Mouse (Mus musculus): ENCODE measurements around the gene Bola3. TPM values are rescaled to one million over a fixed set of nuclear protein-coding genes. Genes with fewer than 3 reads are reported as not detected.
A peak's percentile ranks its signal among the peaks of the same experiment; 100 is the strongest.
"Not testable (repeated sequence)": the region's sequence is repeated elsewhere in the genome, so short reads cannot be mapped to it uniquely, and the experiment has no call there.

Gene Bola3
- polyA plus RNA-seq, 1 experiment from 2014 or later = 93.2 TPM

- H3K4me3 ChIP-seq (ENCODE audit: low read depth, low read length) = 0 out of 2 replicates have a peak overlapping the region, but pooled peaks have one; percentile 90
- WGBS = 96% methylated on average over 3 of the region's 3 CpGs
- H3K36me3 ChIP-seq (ENCODE audit: control insufficient read depth, insufficient read depth, low read length) = peaks cover 35% of the 10 kb centered on the region
- H3K4me1 ChIP-seq (ENCODE audit: control insufficient read depth, insufficient read depth, low read length) = peaks cover 12% of the 10 kb centered on the region
- H3K27me3 ChIP-seq (replicated peaks; ENCODE audit: control insufficient read depth, insufficient read depth, low read length) = no peaks in the 10 kb centered on the region
- no peak overlapping the region for H3K27ac ChIP-seq (ENCODE audit: low read depth, low read length)
- no peaks in the 10 kb centered on the region for H3K9me3 ChIP-seq (replicated peaks; ENCODE audit: control insufficient read depth, low read length)
- ATAC-seq (no peak), DNase-seq (ENCODE audit: low spot score) (no peak)
- H3K9ac ChIP-seq (ENCODE audit: low read length) = no peak overlapping the region
- no peak overlapping the region for H3K4me2 ChIP-seq (ENCODE audit: low read length)
Observed at GRCm38 (mm10) chr6:83327591-83328190, 21.3 kb upstream of the Bola3 start.

- peaks cover 53% of the 10 kb centered on the region for H3K36me3 ChIP-seq (ENCODE audit: control insufficient read depth, insufficient read depth, low read length)
- WGBS = 86% methylated on average over 3 of the region's 3 CpGs
- no peaks in the 10 kb centered on the region for H3K27me3 ChIP-seq (replicated peaks; ENCODE audit: control insufficient read depth, insufficient read depth, low read length)
- H3K4me2 ChIP-seq (ENCODE audit: low read length) = no peak overlapping the region
- H3K4me3 ChIP-seq (ENCODE audit: low read depth, low read length) = no peak overlapping the region
- H3K27ac ChIP-seq (ENCODE audit: low read depth, low read length) = no peak overlapping the region
- H3K4me1 ChIP-seq (ENCODE audit: control insufficient read depth, insufficient read depth, low read length) = no peaks in the 10 kb centered on the region
- no peaks in the 10 kb centered on the region for H3K9me3 ChIP-seq (replicated peaks; ENCODE audit: control insufficient read depth, low read length)
- no peak for ATAC-seq
- no peak for DNase-seq (ENCODE audit: low spot score)
- no peak overlapping the region for H3K9ac ChIP-seq (ENCODE audit: low read length)
Observed at GRCm38 (mm10) chr6:83341387-83341786, 7.6 kb upstream of the Bola3 start.

- H3K27me3 ChIP-seq (replicated peaks; ENCODE audit: control insufficient read depth, insufficient read depth, low read length) = no peaks in the 10 kb centered on the region
- H3K36me3 ChIP-seq (ENCODE audit: control insufficient read depth, insufficient read depth, low read length) = peaks cover 54% of the 10 kb centered on the region
- H3K4me1 ChIP-seq (ENCODE audit: control insufficient read depth, insufficient read depth, low read length) = no peaks in the 10 kb centered on the region
- no peaks in the 10 kb centered on the region for H3K9me3 ChIP-seq (replicated peaks; ENCODE audit: control insufficient read depth, low read length)
- DNase-seq (ENCODE audit: low spot score) (no peak), ATAC-seq (no peak)
- no peak overlapping the region for H3K9ac ChIP-seq (ENCODE audit: low read length)
- H3K27ac ChIP-seq (ENCODE audit: low read depth, low read length) = no peak overlapping the region
- WGBS = 90% methylated on average over 2 of the region's 2 CpGs
- no peak overlapping the region for H3K4me3 ChIP-seq (ENCODE audit: low read depth, low read length)
- H3K4me2 ChIP-seq (ENCODE audit: low read length) = no peak overlapping the region
Observed at GRCm38 (mm10) chr6:83342957-83343356, 6.0 kb upstream of the Bola3 start.

GRCm38 (mm10) chr6:83345285-83345684, 3.7 kb upstream of the Bola3 start:
- ATAC-seq; H3K4me2 ChIP-seq (ENCODE audit: low read length); H3K27ac ChIP-seq (ENCODE audit: low read depth, low read length); H3K4me1 ChIP-seq (ENCODE audit: control insufficient read depth, insufficient read depth, low read length); H3K9ac ChIP-seq (ENCODE audit: low read length); H3K9me3 ChIP-seq (replicated peaks; ENCODE audit: control insufficient read depth, low read length); H3K4me3 ChIP-seq (ENCODE audit: low read depth, low read length); DNase-seq (ENCODE audit: low spot score); H3K27me3 ChIP-seq (replicated peaks; ENCODE audit: control insufficient read depth, insufficient read depth, low read length): not testable (repeated sequence)
- WGBS = 94% methylated on average over 8 of the region's 8 CpGs
- H3K36me3 ChIP-seq (ENCODE audit: control insufficient read depth, insufficient read depth, low read length) = peaks cover 32% of the 10 kb centered on the region

GRCm38 (mm10) chr6:83347916-83348315, 1.0 kb upstream of the Bola3 start:
- WGBS = 88% methylated on average over 3 of the region's 3 CpGs
- ATAC-seq (no peak), DNase-seq (ENCODE audit: low spot score) (no peak)
- Histone ChIP-seq H3K9me3 (replicated peaks; ENCODE audit: control insufficient read depth, low read length) (no peaks in the 10 kb centered on the region), H3K36me3 (ENCODE audit: control insufficient read depth, insufficient read depth, low read length) (peaks cover 8% of the 10 kb centered on the region), H3K4me1 (ENCODE audit: control insufficient read depth, insufficient read depth, low read length) (0 out of 2 replicates have a peak, but pooled peaks cover 4% of the 10 kb centered on the region), H3K4me2 (ENCODE audit: low read length) (no peak overlapping the region), H3K4me3 (ENCODE audit: low read depth, low read length) (no peak overlapping the region), H3K27ac (ENCODE audit: low read depth, low read length) (no peak overlapping the region), H3K27me3 (replicated peaks; ENCODE audit: control insufficient read depth, insufficient read depth, low read length) (no peaks in the 10 kb centered on the region), H3K9ac (ENCODE audit: low read length) (no peak overlapping the region)

- Histone ChIP-seq H3K27me3 (replicated peaks; ENCODE audit: control insufficient read depth, insufficient read depth, low read length) (no peaks in the 10 kb centered on the region), H3K4me1 (ENCODE audit: control insufficient read depth, insufficient read depth, low read length) (0 out of 2 replicates have a peak, but pooled peaks cover 4% of the 10 kb centered on the region), H3K4me3 (ENCODE audit: low read depth, low read length) (peak overlapping the region; percentile 83), H3K36me3 (ENCODE audit: control insufficient read depth, insufficient read depth, low read length) (peaks cover 18% of the 10 kb centered on the region), H3K4me2 (ENCODE audit: low read length) (peak overlapping the region; percentile 60), H3K27ac (ENCODE audit: low read depth, low read length) (no peak overlapping the region; the same call in 1 of the 2 replicates), H3K9me3 (replicated peaks; ENCODE audit: control insufficient read depth, low read length) (no peaks in the 10 kb centered on the region), H3K9ac (ENCODE audit: low read length) (peak overlapping the region; percentile 96)
- ATAC-seq = peak; percentile 96
- DNase-seq (ENCODE audit: low spot score) = peak; percentile 75
- WGBS = under 1% methylated on average over 52 of the region's 53 CpGs
Observed at GRCm38 (mm10) chr6:83349274-83349958, 469 bp downstream of the Bola3 start.

- no peak overlapping the region for H3K27ac ChIP-seq (ENCODE audit: low read depth, low read length)
- no peaks in the 10 kb centered on the region for H3K9me3 ChIP-seq (replicated peaks; ENCODE audit: control insufficient read depth, low read length)
- H3K36me3 ChIP-seq (ENCODE audit: control insufficient read depth, insufficient read depth, low read length) = peaks cover 26% of the 10 kb centered on the region
- ATAC-seq = no peak
- H3K27me3 ChIP-seq (replicated peaks; ENCODE audit: control insufficient read depth, insufficient read depth, low read length) = no peaks in the 10 kb centered on the region
- peak overlapping the region; percentile 60 for H3K4me2 ChIP-seq (ENCODE audit: low read length)
- DNase-seq (ENCODE audit: low spot score) = no peak
- WGBS = 83% methylated on average over 7 of the region's 7 CpGs
- H3K4me1 ChIP-seq (ENCODE audit: control insufficient read depth, insufficient read depth, low read length) = 0 out of 2 replicates have a peak, but pooled peaks cover 4% of the 10 kb centered on the region
- peak overlapping the region; percentile 83 for H3K4me3 ChIP-seq (ENCODE audit: low read depth, low read length)
- H3K9ac ChIP-seq (ENCODE audit: low read length) = peak overlapping the region; percentile 96
Observed at GRCm38 (mm10) chr6:83350172-83350571, 1.2 kb downstream of the Bola3 start.

GRCm38 (mm10) chr6:83350851-83351405, 2.0 kb downstream of the Bola3 start:
- no peak for DNase-seq (ENCODE audit: low spot score)
- no peak for ATAC-seq
- H3K4me2 ChIP-seq (ENCODE audit: low read length) = no peak overlapping the region
- 0 out of 2 replicates have a peak, but pooled peaks cover 4% of the 10 kb centered on the region for H3K4me1 ChIP-seq (ENCODE audit: control insufficient read depth, insufficient read depth, low read length)
- H3K9me3 ChIP-seq (replicated peaks; ENCODE audit: control insufficient read depth, low read length) = no peaks in the 10 kb centered on the region
- peaks cover 33% of the 10 kb centered on the region for H3K36me3 ChIP-seq (ENCODE audit: control insufficient read depth, insufficient read depth, low read length)
- H3K4me3 ChIP-seq (ENCODE audit: low read depth, low read length) = no peak overlapping the region
- H3K27me3 ChIP-seq (replicated peaks; ENCODE audit: control insufficient read depth, insufficient read depth, low read length) = no peaks in the 10 kb centered on the region
- 89% methylated on average over 16 of the region's 16 CpGs for WGBS
- no peak overlapping the region for H3K9ac ChIP-seq (ENCODE audit: low read length)
- no peak overlapping the region for H3K27ac ChIP-seq (ENCODE audit: low read depth, low read length)

Measured in forebrain, embryonic 14.5 days (tissue).